Mouse (Mus musculus): ENCODE measurements around the gene Vmn1r206.
"Not testable (repeated sequence)": the region's sequence is repeated elsewhere in the genome, so short reads cannot be mapped to it uniquely, and the experiment has no call there.

The Vmn1r206 gene

DNA sequence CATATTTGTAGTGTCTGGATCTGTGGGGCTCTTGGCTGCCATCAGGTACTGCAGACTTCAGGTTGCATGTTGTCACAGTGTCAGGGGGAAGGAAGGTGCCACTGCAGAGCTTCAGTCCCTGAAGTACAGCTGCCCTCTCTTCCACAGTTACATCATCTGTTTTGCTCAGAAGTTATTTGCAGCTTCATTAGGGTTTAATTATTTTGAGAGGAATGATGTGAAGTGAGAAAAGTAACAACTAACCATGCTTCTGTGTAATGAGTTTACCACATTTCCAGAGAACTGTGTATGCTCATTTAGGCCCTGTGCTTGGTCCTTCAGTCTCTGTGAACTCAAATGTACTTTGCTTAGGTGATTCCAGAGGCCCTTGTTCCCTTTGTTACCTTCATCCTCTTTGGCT is at the start of gene Vmn1r206:
Vmn1r206 (minus strand) TSS at position 101 of the 400 bp plus-strand sequence.
- not testable (repeated sequence) for DNase-seq (ENCODE audit: low spot score in 2 of 2)

DNA sequence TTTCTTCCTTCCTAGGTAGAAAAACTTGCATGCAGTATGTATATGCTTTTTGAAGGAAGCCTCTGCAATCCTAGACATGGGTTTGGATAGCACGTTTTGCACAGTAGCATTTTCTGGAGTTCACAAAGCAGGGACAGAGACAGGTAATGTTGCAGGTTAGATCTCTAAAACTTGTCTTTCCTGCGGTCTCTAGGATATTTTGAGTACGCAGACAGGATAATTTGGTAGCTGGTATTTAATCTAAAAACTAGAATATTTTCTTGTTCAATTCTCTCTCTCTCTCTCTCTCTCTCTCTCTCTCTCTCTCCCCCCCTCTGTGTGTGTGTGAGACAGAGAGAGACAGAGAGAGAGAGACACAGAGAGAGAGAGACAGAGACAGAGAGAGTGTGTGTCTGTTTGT is 31.2 kb downstream of the Vmn1r206 start, which contains the start of gene Vmn1r205:
Vmn1r205 (minus strand) TSS at position 101 of the 400 bp plus-strand sequence.
- no peak for DNase-seq (ENCODE audit: low spot score in 2 of 2)

DNA sequence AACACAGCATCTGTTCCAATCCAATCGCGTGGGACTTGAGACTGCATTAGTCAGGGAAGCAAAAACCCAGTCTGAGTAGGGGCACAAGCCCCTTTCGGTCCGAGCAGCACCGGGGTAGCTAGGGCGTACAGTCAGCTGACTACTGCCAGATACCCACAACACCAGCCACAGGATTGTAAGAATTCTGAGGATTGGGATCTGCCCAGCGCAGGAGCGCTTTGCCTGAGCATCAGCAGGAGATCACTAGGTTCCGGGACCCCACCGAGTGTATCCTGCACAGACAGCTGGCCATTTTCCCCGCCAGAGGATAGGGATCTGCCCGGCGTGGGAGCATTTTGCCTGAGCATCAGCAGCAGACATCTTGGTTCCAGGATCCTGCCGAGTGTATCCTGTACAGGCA is 40.7 kb downstream of the Vmn1r206 start:
- DNase-seq (ENCODE audit: low spot score in 2 of 2): not testable (repeated sequence)

DNA sequence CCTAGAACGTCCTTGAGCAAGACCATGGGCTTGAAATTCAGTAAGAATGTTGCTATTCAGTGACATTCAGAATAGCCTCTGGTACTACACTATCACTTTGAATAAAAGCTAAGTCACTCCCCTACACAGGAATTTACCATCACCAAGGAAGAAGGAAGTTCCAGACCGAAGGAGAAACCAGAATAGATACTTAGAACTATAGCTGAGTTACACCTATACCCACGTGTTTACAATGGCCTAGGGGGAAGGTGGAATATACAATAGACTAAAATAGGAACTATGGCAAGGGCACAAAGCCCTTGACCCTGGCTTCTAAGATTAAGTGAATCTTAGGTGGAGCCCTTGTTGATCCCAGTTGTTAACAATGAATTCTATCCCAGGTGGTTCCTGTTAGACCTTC is 49.1 kb downstream of the Vmn1r206 start:
- DNase-seq (ENCODE audit: low spot score in 2 of 2): not testable (repeated sequence)
